Mouse (Mus musculus) thymus, adult 2 months (tissue): ENCODE results near the gene Khdc4.

ENCODE experiments used
- CTCF ChIP-seq: fragments of 200-500 bp; IDR thresholded peaks from 2 replicates; pipeline ENCODE4 v1.5.1; 2012; ENCODE audit warnings: mild to moderate bottlenecking, control low read depth, low read length, moderate library complexity, borderline replicate concordance; ENCODE audit not compliant: control insufficient read depth, poor library complexity, insufficient read depth; ENCODE audit errors: extremely low read depth
- POLR2A ChIP-seq: fragments of 200-500 bp; IDR thresholded peaks from 2 replicates; pipeline ENCODE4 v1.6.1; 2012; ENCODE audit warnings: mild to moderate bottlenecking, low read length, control low read depth, moderate library complexity; ENCODE audit not compliant: control insufficient read depth, poor library complexity, insufficient read depth; ENCODE audit errors: extremely low read depth

DNA sequence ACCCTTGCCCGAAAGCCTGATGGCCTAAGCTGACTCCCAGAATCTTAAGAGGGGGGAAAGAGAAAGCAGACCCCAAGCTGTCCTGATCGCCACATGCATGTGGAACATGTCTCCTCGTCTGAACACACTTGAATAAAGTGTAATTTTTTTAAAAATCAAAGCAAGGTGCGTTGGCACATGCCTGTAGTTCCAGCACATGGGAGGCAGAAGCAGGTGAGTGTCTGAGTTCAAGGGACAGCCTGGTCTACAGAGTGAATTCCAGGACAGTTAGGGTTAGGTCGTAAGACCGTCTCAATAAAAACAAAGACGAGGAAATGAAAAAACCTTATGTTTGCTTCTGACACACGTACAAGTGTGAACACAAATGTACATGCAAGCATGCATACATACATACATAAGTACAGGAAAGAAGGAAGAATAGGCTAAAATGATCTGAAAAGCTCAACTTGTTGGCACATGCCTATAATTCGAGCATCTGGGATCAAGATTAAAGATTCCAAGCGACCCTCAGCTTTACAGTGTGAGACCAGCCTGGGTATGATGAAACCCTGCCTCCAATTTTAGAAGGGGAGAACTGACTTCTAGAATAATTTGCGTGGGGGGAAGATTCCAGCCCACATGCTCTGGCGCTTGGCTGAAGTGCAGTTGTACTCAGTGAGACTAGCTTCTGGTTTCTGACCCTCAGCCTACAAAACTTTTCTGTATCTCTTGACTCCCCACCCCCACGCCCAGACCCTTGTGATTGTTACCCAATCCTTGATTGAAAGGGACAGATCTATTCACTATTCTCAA lies 34.7 kb upstream of the Khdc4 start:
- TF ChIP-seq CTCF (no peak), POLR2A (no peak)
